Mouse (Mus musculus): ENCODE measurements around the gene 2610507B11Rik. TPM values are rescaled to one million over a fixed set of nuclear protein-coding genes. Genes with fewer than 3 reads are reported as not detected.

The 2610507B11Rik gene
- polyA plus RNA-seq, 1 experiment from 2014 or later = 109 TPM

- ATAC-seq (ENCODE audit: low FRiP score, low TSS enrichment) = no peak
- H3K4me3 ChIP-seq (ENCODE audit: low read length) = no peak overlapping the region
- no peak overlapping the region for H3K27ac ChIP-seq (ENCODE audit: low read depth, low read length)
- H3K9me3 ChIP-seq (ENCODE audit: control insufficient read depth, low read length) = no peaks in the 10 kb centered on the region
- H3K4me2 ChIP-seq (replicated peaks; ENCODE audit: low read depth, low read length) = no peak overlapping the region
- H3K36me3 ChIP-seq (ENCODE audit: control insufficient read depth, insufficient read depth, low read length) = peaks cover 79% of the 10 kb centered on the region
- no peaks in the 10 kb centered on the region for H3K4me1 ChIP-seq (ENCODE audit: control insufficient read depth, insufficient read depth, low read length)
- H3K9ac ChIP-seq (ENCODE audit: low read depth, low read length) = no peak overlapping the region
- WGBS = 76% methylated on average over 8 of the region's 8 CpGs
- no peaks in the 10 kb centered on the region for H3K27me3 ChIP-seq (ENCODE audit: control insufficient read depth, insufficient read depth, low read length)
Observed at GRCm38 (mm10) chr11:78310861-78311511, 49.4 kb downstream of the 2610507B11Rik start.

DNA sequence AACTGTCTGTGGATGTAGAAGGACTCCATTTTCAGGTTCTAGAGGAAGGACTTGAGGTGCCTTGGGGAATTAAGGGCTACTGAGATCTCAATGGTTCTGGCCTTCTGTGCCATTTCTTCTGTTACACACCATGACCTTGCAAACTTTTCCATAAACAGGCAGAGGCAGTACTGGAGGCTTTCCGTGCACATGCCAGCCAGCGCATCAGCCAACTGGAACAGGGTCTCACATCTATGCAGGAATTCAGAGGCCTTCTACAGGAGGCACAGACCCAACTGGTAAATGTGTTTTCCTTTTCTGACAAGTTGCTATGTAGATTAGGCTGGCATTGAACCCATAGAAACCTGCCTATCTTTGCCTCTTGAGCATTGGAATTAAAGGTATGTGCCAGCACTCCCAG lies 52.1 kb downstream of the 2610507B11Rik start:
- Histone ChIP-seq H3K4me2 (replicated peaks; ENCODE audit: low read depth, low read length) (no peak overlapping the region), H3K4me1 (ENCODE audit: control insufficient read depth, insufficient read depth, low read length) (no peaks in the 10 kb centered on the region), H3K27ac (ENCODE audit: low read depth, low read length) (no peak overlapping the region), H3K36me3 (ENCODE audit: control insufficient read depth, insufficient read depth, low read length) (peaks cover 85% of the 10 kb centered on the region), H3K27me3 (ENCODE audit: control insufficient read depth, insufficient read depth, low read length) (no peaks in the 10 kb centered on the region), H3K4me3 (ENCODE audit: low read length) (no peak overlapping the region), H3K9me3 (ENCODE audit: control insufficient read depth, low read length) (no peaks in the 10 kb centered on the region), H3K9ac (ENCODE audit: low read depth, low read length) (no peak overlapping the region)
- no peak for ATAC-seq (ENCODE audit: low FRiP score, low TSS enrichment)
- 98% methylated on average over 2 of the region's 2 CpGs for WGBS

GRCm38 (mm10) chr11:78318411-78318810 lies 56.9 kb downstream of the 2610507B11Rik start:
- H3K27me3 ChIP-seq (ENCODE audit: control insufficient read depth, insufficient read depth, low read length) = no peaks in the 10 kb centered on the region
- no peak overlapping the region for H3K9ac ChIP-seq (ENCODE audit: low read depth, low read length)
- 91% methylated on average over 2 of the region's 2 CpGs for WGBS
- ATAC-seq (ENCODE audit: low FRiP score, low TSS enrichment) = no peak
- H3K4me2 ChIP-seq (replicated peaks; ENCODE audit: low read depth, low read length) = no peak overlapping the region
- peaks cover 82% of the 10 kb centered on the region for H3K36me3 ChIP-seq (ENCODE audit: control insufficient read depth, insufficient read depth, low read length)
- H3K4me3 ChIP-seq (ENCODE audit: low read length) = no peak overlapping the region
- H3K9me3 ChIP-seq (ENCODE audit: control insufficient read depth, low read length) = no peaks in the 10 kb centered on the region
- H3K27ac ChIP-seq (ENCODE audit: low read depth, low read length) = no peak overlapping the region
- 0 out of 2 replicates have a peak, but pooled peaks cover 4% of the 10 kb centered on the region for H3K4me1 ChIP-seq (ENCODE audit: control insufficient read depth, insufficient read depth, low read length)

- ATAC-seq (ENCODE audit: low FRiP score, low TSS enrichment) = no peak; the same call in 1 of the 2 replicates
- H3K36me3 ChIP-seq (ENCODE audit: control insufficient read depth, insufficient read depth, low read length) = peaks cover 46% of the 10 kb centered on the region
- WGBS = 68% methylated on average over 2 of the region's 2 CpGs
- no peak overlapping the region for H3K4me3 ChIP-seq (ENCODE audit: low read length)
- no peak overlapping the region for H3K9ac ChIP-seq (ENCODE audit: low read depth, low read length)
- H3K9me3 ChIP-seq (ENCODE audit: control insufficient read depth, low read length) = no peaks in the 10 kb centered on the region
- 0 out of 2 replicates have a peak, but pooled peaks cover 4% of the 10 kb centered on the region for H3K4me1 ChIP-seq (ENCODE audit: control insufficient read depth, insufficient read depth, low read length)
- H3K27ac ChIP-seq (ENCODE audit: low read depth, low read length) = no peak overlapping the region; the same call in 1 of the 2 replicates
- H3K4me2 ChIP-seq (replicated peaks; ENCODE audit: low read depth, low read length) = peak overlapping the region; percentile 34; the same call in 1 of the 2 replicates
- H3K27me3 ChIP-seq (ENCODE audit: control insufficient read depth, insufficient read depth, low read length) = no peaks in the 10 kb centered on the region
Observed at GRCm38 (mm10) chr11:78322076-78322831, 60.7 kb downstream of the 2610507B11Rik start.

- ATAC-seq (ENCODE audit: low FRiP score, low TSS enrichment) = peak; percentile 94
- H3K9ac ChIP-seq (ENCODE audit: low read depth, low read length) = 0 out of 2 replicates have a peak within 1 kb of the TSS, but pooled peaks have one; percentile 12
Observed at GRCm38 (mm10) chr11:78322860-78323259, 61.3 kb downstream of the 2610507B11Rik start, which contains the start of gene Aldoc. Aldoc (plus strand) TSS chr11:78322968.

GRCm38 (mm10) chr11:78324000-78324785 lies 62.6 kb downstream of the 2610507B11Rik start:
- no peak for ATAC-seq (ENCODE audit: low FRiP score, low TSS enrichment)
- WGBS = 87% methylated on average over 15 of the region's 15 CpGs
- H3K9ac ChIP-seq (ENCODE audit: low read depth, low read length) = no peak overlapping the region

More at GRCm38 (mm10) chr11:78322860-78323259, 61.3 kb downstream of the 2610507B11Rik start, which contains the start of gene Aldoc:
- Histone ChIP-seq H3K4me2 (replicated peaks; ENCODE audit: low read depth, low read length) (peak within 1 kb of the TSS; percentile 34), H3K27me3 (ENCODE audit: control insufficient read depth, insufficient read depth, low read length) (no peaks in the 10 kb centered on the region), H3K4me3 (ENCODE audit: low read length) (peak within 1 kb of the TSS; percentile 16; the same call in 1 of the 2 replicates), H3K9me3 (ENCODE audit: control insufficient read depth, low read length) (no peaks in the 10 kb centered on the region), H3K36me3 (ENCODE audit: control insufficient read depth, insufficient read depth, low read length) (peaks cover 40% of the 10 kb centered on the region), H3K4me1 (ENCODE audit: control insufficient read depth, insufficient read depth, low read length) (0 out of 2 replicates have a peak, but pooled peaks cover 4% of the 10 kb centered on the region), H3K27ac (ENCODE audit: low read depth, low read length) (no peak within 1 kb of the TSS; the same call in 1 of the 2 replicates)
- WGBS = 5% methylated on average over 15 of the region's 15 CpGs

GRCm38 (mm10) chr11:78324965-78325364 lies 63.4 kb downstream of the 2610507B11Rik start:
- H3K36me3 ChIP-seq (ENCODE audit: control insufficient read depth, insufficient read depth, low read length) = peaks cover 21% of the 10 kb centered on the region
- peaks cover 12% of the 10 kb centered on the region; the same call in 1 of the 2 replicates for H3K4me1 ChIP-seq (ENCODE audit: control insufficient read depth, insufficient read depth, low read length)
- H3K4me2 ChIP-seq (replicated peaks; ENCODE audit: low read depth, low read length) = no peak overlapping the region
- no peaks in the 10 kb centered on the region for H3K9me3 ChIP-seq (ENCODE audit: control insufficient read depth, low read length)
- H3K9ac ChIP-seq (ENCODE audit: low read depth, low read length) = no peak overlapping the region
- H3K27me3 ChIP-seq (ENCODE audit: control insufficient read depth, insufficient read depth, low read length) = no peaks in the 10 kb centered on the region
- 94% methylated on average over 12 of the region's 12 CpGs for WGBS
- no peak for ATAC-seq (ENCODE audit: low FRiP score, low TSS enrichment)
- no peak overlapping the region for H3K27ac ChIP-seq (ENCODE audit: low read depth, low read length)
- H3K4me3 ChIP-seq (ENCODE audit: low read length) = no peak overlapping the region

More at GRCm38 (mm10) chr11:78324000-78324785, 62.6 kb downstream of the 2610507B11Rik start:
- Histone ChIP-seq H3K9me3 (ENCODE audit: control insufficient read depth, low read length) (no peaks in the 10 kb centered on the region), H3K4me1 (ENCODE audit: control insufficient read depth, insufficient read depth, low read length) (peaks cover 10% of the 10 kb centered on the region; the same call in 1 of the 2 replicates), H3K4me3 (ENCODE audit: low read length) (no peak overlapping the region), H3K4me2 (replicated peaks; ENCODE audit: low read depth, low read length) (no peak overlapping the region), H3K27ac (ENCODE audit: low read depth, low read length) (no peak overlapping the region), H3K27me3 (ENCODE audit: control insufficient read depth, insufficient read depth, low read length) (no peaks in the 10 kb centered on the region), H3K36me3 (ENCODE audit: control insufficient read depth, insufficient read depth, low read length) (peaks cover 27% of the 10 kb centered on the region)

DNA sequence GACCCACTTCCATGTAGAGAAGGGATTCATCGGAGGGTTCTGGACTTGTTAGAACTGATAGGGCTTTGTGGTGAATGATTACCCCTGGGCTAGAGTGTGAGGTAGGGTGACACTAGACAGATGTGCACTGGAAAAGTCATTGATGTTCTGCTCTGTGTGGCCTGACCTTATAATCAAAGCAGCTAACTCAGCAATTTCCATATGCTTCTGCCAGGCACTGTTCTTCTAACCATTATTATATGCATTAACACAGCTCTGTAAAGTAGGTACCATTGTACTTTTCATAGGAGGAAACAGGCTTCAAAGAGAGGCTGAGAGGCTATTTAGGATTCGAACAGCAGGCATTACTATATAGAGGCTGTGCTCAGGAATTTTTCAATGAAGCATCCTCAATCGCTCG lies 65.7 kb downstream of the 2610507B11Rik start:
- WGBS = 91% methylated on average over 4 of the region's 4 CpGs
- Histone ChIP-seq H3K4me1 (ENCODE audit: control insufficient read depth, insufficient read depth, low read length) (peaks cover 12% of the 10 kb centered on the region; the same call in 1 of the 2 replicates), H3K36me3 (ENCODE audit: control insufficient read depth, insufficient read depth, low read length) (0 out of 2 replicates have a peak, but pooled peaks cover 3% of the 10 kb centered on the region), H3K9ac (ENCODE audit: low read depth, low read length) (no peak overlapping the region), H3K9me3 (ENCODE audit: control insufficient read depth, low read length) (no peaks in the 10 kb centered on the region), H3K4me2 (replicated peaks; ENCODE audit: low read depth, low read length) (no peak overlapping the region), H3K27ac (ENCODE audit: low read depth, low read length) (no peak overlapping the region), H3K4me3 (ENCODE audit: low read length) (no peak overlapping the region), H3K27me3 (ENCODE audit: control insufficient read depth, insufficient read depth, low read length) (no peaks in the 10 kb centered on the region)
- no peak for ATAC-seq (ENCODE audit: low FRiP score, low TSS enrichment)

All from kidney, embryonic 14.5 days (tissue).